Mouse (Mus musculus) kidney, postnatal 0 days (tissue): ENCODE measurements at regions not wholly inside any gene's neighbourhood (a gene's known extent, or its start where the extent isn't known, plus 50 kb on each side); places are given as distances from the start of the nearest gene placed in this dataset.

Experiments used
- ATAC-seq: fragments of 200-750 bp; cut with Nextera tagmentation; replicated peaks from 2 replicates; pipeline ENCODE4 v1.8.0; 2017; ENCODE audit warnings: low read depth, moderate number of reproducible peaks, moderate TSS enrichment, moderate library complexity; ENCODE audit not compliant: low FRiP score
- DNase-seq: peaks from one replicate; pipeline ENCODE4 v3.0.0-alpha.2; 2016; ENCODE audit warnings: low spot score
- H3K27ac ChIP-seq: fragments of 300-500 bp; sonication (generic); 2 replicates; pipeline ENCODE4 v1.5.1; 2014; ENCODE audit warnings: mild to moderate bottlenecking
- H3K27me3 ChIP-seq: fragments of 300-500 bp; sonication (generic); 2 replicates; pipeline ENCODE4 v1.6.1; 2014; ENCODE audit warnings: low read length, mixed read lengths; ENCODE audit not compliant: insufficient read depth
- H3K36me3 ChIP-seq: fragments of 300-500 bp; sonication (generic); 2 replicates; pipeline ENCODE4 v1.6.1; 2014; ENCODE audit warnings: low read length, mixed read lengths; ENCODE audit not compliant: insufficient read depth
- H3K4me1 ChIP-seq: fragments of 300-500 bp; sonication (generic); replicated peaks from 2 replicates; pipeline ENCODE4 v1.6.1; 2014; ENCODE audit warnings: antibody characterized with exemption, low read length, mixed read lengths; ENCODE audit not compliant: insufficient read depth
- H3K4me2 ChIP-seq: fragments of 300-500 bp; sonication (generic); 2 replicates; pipeline ENCODE4 v1.6.1; 2014; ENCODE audit warnings: mild to moderate bottlenecking, low read length, moderate library complexity, mixed read lengths
- H3K4me3 ChIP-seq: fragments of 300-500 bp; sonication (generic); replicated peaks from 2 replicates; pipeline ENCODE4 v1.5.1; 2014; ENCODE audit warnings: low read depth, low read length
- H3K9ac ChIP-seq: fragments of 300-500 bp; sonication (generic); 2 replicates; pipeline ENCODE4 v1.6.1; 2014; ENCODE audit warnings: low read depth, low read length
- H3K9me3 ChIP-seq: fragments of 300-500 bp; sonication (generic); replicated peaks from 2 replicates; pipeline ENCODE4 v1.6.1; 2016; ENCODE audit warnings: low read length, inconsistent platforms, mixed read lengths
- CTCF ChIP-seq: IDR thresholded peaks from 2 replicates; pipeline ENCODE4 v1.5.1; 2016; ENCODE audit warnings: antibody characterized with exemption, low read depth, mild to moderate bottlenecking, moderate library complexity
- WGBS: fragments of 180-500 bp; shearing (Covaris S2); extraction: QIAGEN DNeasy Blood & Tissue Kit; methylation state at CpG from one replicate; pipeline ENCODE4 v1.1.7; 2014; 5-methylcytosine and 5-hydroxymethylcytosine counted together

DNA sequence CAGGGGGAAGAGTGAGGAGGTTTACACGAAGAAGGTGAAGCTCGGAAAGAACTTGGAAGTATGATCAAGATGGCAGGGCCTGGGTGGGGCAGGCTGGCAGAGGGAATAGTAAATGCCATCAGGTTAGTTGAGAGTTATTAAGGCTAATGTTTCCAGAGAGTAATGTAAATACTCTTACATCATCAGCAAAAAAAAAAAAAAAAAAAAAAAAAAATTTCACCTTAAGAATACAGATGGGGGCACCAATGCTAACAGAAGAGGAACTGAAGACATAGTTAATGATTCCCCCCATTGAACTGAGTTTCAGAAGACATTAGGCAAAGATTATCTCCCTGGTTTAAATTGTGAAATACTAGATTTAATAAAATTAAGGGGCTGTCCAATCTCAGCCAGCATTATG is 174.7 kb downstream of the Pou4f1 start:
- H3K9me3 ChIP-seq = no peaks in the 10 kb centered on the region
- ATAC-seq (no peak), DNase-seq (no peak)
- H3K27me3 ChIP-seq = no peaks in the 10 kb centered on the region
- TF ChIP-seq CTCF = no peak
- WGBS = 93% methylated on average over 2 of the region's 2 CpGs
- H3K4me3 ChIP-seq = no peak overlapping the region
- no peaks in the 10 kb centered on the region for H3K4me1 ChIP-seq
- no peaks in the 10 kb centered on the region for H3K36me3 ChIP-seq
- H3K4me2 ChIP-seq = no peak overlapping the region
- no peak overlapping the region for H3K27ac ChIP-seq
- no peak overlapping the region for H3K9ac ChIP-seq

DNA sequence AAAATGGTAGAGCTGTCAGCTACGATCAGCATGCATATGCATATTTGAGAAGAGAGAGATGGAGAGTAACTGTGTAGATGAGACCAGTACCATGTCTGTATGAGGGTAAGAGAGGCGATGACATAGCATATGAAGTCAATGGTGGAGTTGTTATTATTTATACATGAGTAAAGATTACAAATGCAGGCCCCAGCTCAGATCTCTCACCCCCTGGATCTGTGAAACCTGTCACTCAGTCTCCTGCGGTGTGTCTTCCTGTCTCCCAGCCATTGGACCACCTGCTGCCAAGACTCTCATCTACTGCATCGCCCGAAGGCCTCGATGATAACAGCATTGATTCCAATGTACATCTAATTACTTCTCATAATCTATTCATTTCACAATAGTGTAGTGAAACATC is 187.4 kb downstream of the Pou4f1 start:
- Histone ChIP-seq H3K27me3 (no peaks in the 10 kb centered on the region), H3K9ac (no peak overlapping the region), H3K4me3 (no peak overlapping the region), H3K9me3 (no peaks in the 10 kb centered on the region), H3K4me1 (no peaks in the 10 kb centered on the region), H3K27ac (no peak overlapping the region), H3K36me3 (no peaks in the 10 kb centered on the region), H3K4me2 (no peak overlapping the region)
- TF ChIP-seq CTCF = no peak
- DNase-seq = no peak
- WGBS = 89% methylated on average over 6 of the region's 6 CpGs
- no peak for ATAC-seq

DNA sequence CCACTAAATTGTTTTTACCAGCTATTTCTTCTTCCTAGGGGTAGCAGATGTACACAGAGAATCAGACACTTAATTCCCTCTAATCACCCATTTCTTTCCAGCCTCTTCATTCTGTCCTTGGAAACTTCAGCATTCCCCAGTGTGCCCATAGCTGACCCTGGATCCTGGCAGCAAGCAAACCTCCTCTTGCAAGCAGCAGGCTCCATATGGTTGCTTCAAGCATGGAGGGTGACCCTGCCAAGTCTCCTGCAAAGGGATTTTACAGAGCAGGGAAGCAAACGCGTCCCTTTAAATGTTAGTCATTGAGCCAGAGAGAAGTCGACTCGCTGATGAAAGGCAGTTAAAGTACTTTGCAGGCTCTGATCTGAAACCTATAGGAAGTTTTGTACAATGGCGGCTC is 187.9 kb downstream of the Pou4f1 start:
- no peaks in the 10 kb centered on the region for H3K4me1 ChIP-seq
- H3K27ac ChIP-seq = no peak overlapping the region
- ATAC-seq = no peak
- DNase-seq = no peak
- no peak overlapping the region for H3K9ac ChIP-seq
- H3K36me3 ChIP-seq = no peaks in the 10 kb centered on the region
- no peak for TF ChIP-seq CTCF
- no peaks in the 10 kb centered on the region for H3K9me3 ChIP-seq
- 79% methylated on average over 5 of the region's 5 CpGs for WGBS
- no peaks in the 10 kb centered on the region for H3K27me3 ChIP-seq
- no peak overlapping the region for H3K4me2 ChIP-seq
- H3K4me3 ChIP-seq = no peak overlapping the region

DNA sequence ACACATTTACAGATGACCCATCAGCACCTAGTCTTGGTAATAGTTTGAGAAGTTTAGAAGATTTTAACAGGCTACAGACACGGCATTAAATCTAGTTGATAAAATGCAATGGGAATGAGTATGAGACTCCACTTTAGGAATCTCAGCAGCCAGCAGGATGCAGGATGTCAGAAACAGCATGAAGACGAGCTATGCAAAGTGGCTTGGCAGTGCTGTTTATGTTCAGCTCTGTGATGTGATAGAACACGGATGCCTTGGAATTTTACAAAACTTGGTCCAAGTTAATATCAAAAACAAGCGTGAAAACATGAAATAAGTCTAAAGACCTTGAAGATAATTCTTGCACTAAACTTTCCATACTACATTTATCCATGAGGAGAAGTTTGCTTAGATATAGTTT is 193.0 kb downstream of the Pou4f1 start:
- no peak overlapping the region for H3K27ac ChIP-seq
- no peak overlapping the region for H3K4me2 ChIP-seq
- H3K4me3 ChIP-seq = no peak overlapping the region
- WGBS = 72% methylated on average over 4 of the region's 4 CpGs
- TF ChIP-seq CTCF = no peak
- no peaks in the 10 kb centered on the region for H3K9me3 ChIP-seq
- DNase-seq (no peak), ATAC-seq (no peak)
- H3K36me3 ChIP-seq = no peaks in the 10 kb centered on the region
- H3K9ac ChIP-seq = no peak overlapping the region
- H3K27me3 ChIP-seq = no peaks in the 10 kb centered on the region
- no peaks in the 10 kb centered on the region for H3K4me1 ChIP-seq

DNA sequence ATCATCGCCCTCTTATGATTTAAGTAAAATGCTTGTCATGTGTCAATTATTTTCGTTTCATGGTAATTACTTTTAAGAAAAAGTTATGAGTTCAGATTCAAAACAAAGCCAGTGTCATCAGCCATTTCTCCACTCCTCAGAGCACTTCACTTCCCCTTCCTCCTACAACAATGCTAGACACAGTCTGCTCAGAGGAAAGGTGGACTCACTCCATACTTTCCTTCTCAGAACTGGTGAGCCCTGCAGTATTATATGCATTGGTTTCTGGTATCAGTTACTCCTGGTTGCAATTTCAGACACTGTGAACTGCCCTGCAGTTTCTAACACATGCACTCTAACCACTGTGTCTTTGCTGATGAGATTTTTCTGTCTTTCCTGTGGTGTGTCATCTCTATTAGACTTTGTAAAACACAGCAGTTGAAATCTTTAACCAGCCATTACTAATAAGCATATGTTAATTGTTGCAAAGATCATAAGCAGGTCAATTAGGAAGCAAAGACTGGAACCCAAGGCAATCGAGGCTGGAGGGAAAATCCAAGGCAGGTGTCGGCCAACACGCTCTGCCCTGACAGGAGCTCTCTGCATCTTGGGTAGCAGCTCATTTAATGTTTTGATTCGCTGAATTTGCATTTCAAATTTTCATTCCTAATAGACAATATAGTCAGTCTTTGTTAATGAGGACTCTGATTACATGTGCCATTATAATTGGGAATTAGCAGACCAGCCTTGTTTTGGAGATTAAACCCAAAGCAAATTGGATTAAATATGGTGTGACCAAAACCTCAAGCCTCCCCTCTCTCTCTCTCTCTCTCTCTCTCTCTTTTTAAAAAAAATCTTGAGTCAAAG is 202.7 kb downstream of the Pou4f1 start:
- H3K36me3 ChIP-seq = no peaks in the 10 kb centered on the region
- H3K4me2 ChIP-seq = no peak overlapping the region
- no peaks in the 10 kb centered on the region for H3K9me3 ChIP-seq
- no peak overlapping the region for H3K9ac ChIP-seq
- no peak overlapping the region for H3K27ac ChIP-seq
- TF ChIP-seq CTCF = no peak
- H3K27me3 ChIP-seq = no peaks in the 10 kb centered on the region
- no peak for DNase-seq
- 75% methylated on average over 6 of the region's 6 CpGs for WGBS
- H3K4me3 ChIP-seq = no peak overlapping the region
- H3K4me1 ChIP-seq = no peaks in the 10 kb centered on the region
- ATAC-seq = no peak

DNA sequence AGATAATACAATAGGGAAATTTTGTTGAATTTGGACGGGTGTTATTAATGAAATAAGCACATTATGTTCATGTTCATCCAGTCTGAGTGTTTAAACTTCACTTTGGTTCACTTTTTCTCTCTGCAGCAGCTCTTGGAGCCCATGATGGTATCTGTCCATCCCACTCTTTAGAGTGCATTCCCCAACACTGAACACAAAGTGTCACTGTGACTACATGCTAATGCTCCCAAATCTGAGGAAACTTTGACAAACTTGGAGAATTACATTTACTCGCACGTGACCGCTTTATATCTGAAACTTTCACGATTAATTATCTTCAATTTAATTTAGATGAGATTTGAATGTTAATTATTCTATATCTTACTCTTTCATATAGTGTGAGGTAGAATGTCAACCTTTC is 250.8 kb downstream of the Pou4f1 start:
- DNase-seq (no peak), ATAC-seq (no peak)
- Histone ChIP-seq H3K27ac (no peak overlapping the region), H3K36me3 (no peaks in the 10 kb centered on the region), H3K4me2 (no peak overlapping the region), H3K27me3 (no peaks in the 10 kb centered on the region), H3K9ac (no peak overlapping the region), H3K4me1 (no peaks in the 10 kb centered on the region), H3K4me3 (no peak overlapping the region), H3K9me3 (no peaks in the 10 kb centered on the region)
- TF ChIP-seq CTCF = peak; percentile 52
- 84% methylated on average over 5 of the region's 5 CpGs for WGBS

DNA sequence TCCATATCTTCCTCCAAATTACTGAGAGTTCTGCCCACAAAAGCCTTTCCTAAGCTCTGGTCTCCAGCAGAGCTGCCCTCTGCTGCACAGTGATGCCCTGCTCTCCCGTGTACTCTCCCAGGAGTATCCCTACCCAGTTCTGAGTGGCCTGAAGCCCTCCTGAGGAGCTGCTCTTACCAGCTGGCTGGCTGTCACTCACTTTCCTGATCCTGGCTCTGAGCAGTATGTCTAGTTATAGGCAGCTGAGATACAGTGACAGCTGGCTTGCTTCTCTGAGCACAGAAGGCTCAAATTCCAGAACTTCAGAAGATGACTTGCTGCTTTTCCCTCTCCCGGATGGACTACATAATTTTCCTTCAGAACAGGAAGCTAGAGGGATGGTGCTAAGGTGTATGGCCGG is 257.1 kb downstream of the Pou4f1 start:
- no peaks in the 10 kb centered on the region for H3K9me3 ChIP-seq
- 35% methylated on average over 3 of the region's 3 CpGs for WGBS
- no peak overlapping the region for H3K4me2 ChIP-seq
- no peak overlapping the region for H3K9ac ChIP-seq
- no peaks in the 10 kb centered on the region for H3K27me3 ChIP-seq
- H3K4me1 ChIP-seq = no peaks in the 10 kb centered on the region
- peak; percentile 40 for DNase-seq
- no peak overlapping the region for H3K4me3 ChIP-seq
- ATAC-seq = no peak
- no peak overlapping the region; the same call in 1 of the 2 replicates for H3K27ac ChIP-seq
- H3K36me3 ChIP-seq = no peaks in the 10 kb centered on the region
- no peak for TF ChIP-seq CTCF
